Mouse (Mus musculus) brain, embryonic 14.5 days (tissue): ENCODE data around the gene Kat6b. TPM values are rescaled to one million over a fixed set of nuclear protein-coding genes. Genes with fewer than 3 reads are reported as not detected.

Experiments used
- DNase-seq: peaks from one replicate; pipeline ENCODE4 v3.0.0-alpha.2; 2011; ENCODE audit warnings: low read depth
- CTCF ChIP-seq: fragments of 200-500 bp; IDR thresholded peaks from 2 replicates; pipeline ENCODE4 v1.5.1; 2012; ENCODE audit warnings: inconsistent platforms, mild to moderate bottlenecking, moderate library complexity, borderline replicate concordance; ENCODE audit not compliant: insufficient read depth, insufficient read length; ENCODE audit errors: extremely low read depth
- POLR2A ChIP-seq: fragments of 200-500 bp; IDR thresholded peaks from 2 replicates; pipeline ENCODE4 v1.6.1; 2012; ENCODE audit warnings: mild to moderate bottlenecking, inconsistent platforms, borderline replicate concordance; ENCODE audit not compliant: poor library complexity, insufficient read depth, insufficient read length, severe bottlenecking; ENCODE audit errors: extremely low read depth
- polyA plus RNA-seq: library from polyadenylated mRNA; depleted of rRNA; stranded (reverse); fragments of >200 nt; gene quantifications from 2 replicates; pipeline ENCODE4 v1.2.3, GENCODE M21; 2012

Kat6b gene
- polyA plus RNA-seq, 1 experiment, result 42.7 TPM

DNA sequence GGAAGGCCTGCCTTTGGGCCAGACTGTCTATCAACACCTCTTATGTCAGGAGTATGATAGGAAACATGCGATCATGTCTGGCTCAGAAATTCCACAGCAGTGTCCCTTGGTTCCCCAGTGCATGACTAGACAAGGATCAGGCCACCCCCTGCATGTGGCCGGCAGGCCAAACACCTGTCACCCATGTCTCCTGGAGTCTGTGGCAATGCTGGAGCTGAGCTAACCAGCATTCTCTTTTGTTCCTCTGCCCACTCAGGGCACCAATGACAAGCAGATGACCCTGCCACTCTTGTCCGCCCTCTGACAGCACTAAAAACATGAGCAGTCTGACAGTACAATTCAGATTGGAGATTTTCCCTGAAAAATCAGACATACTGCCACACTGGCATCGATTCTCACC, 202.6 kb downstream of the Kat6b start:
- no peak for DNase-seq
- no peak for TF ChIP-seq POLR2A
- no peak for TF ChIP-seq CTCF

DNA sequence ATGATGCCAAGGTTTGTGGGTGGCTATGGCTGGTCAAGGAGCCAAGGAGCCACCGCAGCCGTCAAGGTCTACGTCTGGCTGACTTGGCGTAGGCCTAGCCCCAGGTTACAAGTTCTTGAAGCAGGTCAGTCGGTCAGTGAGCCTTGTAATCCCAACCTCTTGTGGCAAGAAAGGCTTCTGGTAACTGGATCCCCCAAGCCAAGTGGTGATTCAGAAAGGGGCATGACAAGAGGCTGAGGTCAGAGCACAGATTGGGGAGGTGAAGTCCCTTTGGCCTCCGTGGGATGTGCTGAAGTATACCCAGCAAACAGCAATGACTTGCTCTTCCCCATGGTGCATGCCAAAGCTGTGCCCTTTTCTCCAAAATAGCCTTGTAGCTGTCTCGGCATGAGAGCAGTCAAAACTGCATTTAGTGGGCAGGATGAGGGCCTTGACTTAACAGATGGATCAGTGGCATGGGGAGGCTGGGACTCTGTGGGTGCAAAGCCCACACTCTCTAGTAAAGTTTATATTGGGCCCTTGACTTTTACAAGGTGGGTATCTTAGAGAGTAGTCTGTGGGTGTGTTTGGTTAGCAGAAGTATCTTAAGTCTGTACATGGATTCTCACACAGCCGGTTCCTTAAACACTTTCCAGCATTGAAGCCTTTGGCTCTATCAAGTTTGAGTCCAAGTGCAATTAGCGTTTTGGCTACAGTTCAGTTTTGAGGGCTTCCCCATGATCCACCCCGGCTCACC, 204.3 kb downstream of the Kat6b start:
- DNase-seq, result no peak
- no peak for TF ChIP-seq CTCF
- TF ChIP-seq POLR2A, result no peak

DNA sequence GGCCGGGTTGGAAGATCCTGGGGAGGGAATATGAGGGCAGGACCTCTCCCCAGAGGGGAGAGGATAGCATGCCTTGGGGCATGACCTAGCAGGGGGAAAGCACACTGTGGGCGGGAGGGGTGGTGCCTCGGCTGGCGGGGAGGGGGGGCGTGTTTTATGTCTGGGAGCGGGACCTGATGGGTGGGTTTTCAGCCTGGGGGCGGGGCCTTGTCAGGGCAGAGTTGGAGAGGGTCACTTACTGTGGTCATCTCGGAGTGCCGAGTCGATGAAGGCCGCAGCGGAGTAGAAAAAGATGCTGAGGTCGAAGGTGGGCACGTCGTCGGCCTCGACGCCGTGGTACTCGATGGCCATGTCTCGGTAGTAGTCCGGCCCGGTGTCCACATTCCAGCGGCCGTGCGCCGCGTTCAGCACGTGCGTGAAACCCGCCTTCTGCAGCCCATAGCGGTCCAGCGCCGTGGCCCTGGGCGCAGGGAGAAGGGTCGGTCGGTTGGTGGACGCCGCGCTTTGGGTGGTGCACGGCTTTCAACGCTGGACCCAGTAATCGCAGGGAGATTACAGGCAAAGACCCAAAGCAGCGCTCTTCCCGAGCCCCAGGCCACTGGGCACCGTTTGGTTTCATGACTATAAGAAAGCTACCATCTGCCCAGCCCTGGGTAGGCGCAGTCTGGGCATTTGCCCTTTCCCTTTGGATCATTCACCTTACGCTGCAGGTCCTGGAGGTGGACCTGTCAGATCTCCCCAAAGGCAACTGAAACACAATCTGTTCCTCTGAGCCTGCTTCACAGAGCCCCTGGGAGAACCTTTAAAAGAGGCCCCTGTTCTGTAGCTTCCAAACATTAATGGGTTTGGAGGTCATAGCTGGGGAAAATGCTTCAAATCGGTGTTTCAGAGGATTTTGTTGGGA, 205.4 kb downstream of the Kat6b start:
- DNase-seq, result no peak

DNA sequence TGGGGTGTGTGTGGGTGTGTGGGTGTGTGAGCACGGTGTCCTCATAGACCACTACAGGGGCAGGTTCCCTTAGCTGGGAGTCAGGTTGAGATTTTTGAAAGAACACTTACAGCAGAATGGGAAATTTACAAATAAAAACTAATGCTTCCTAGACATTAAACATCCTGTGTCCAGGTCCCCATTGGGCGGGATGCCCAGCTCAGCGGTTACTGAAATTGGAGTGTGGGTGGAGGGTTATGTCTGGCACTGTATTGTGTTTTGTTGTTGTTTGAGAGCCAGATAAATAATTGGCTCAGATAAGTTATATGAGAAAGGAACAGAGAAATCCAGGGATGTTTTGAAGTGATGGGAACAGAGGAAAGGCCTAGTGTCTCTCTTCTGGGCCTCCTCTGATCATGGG, 209.8 kb downstream of the Kat6b start:
- no peak for DNase-seq
- TF ChIP-seq POLR2A, result no peak

More for the DNA sequence above, 205.4 kb downstream of the Kat6b start:
- no peak for TF ChIP-seq POLR2A
- no peak for TF ChIP-seq CTCF

DNA sequence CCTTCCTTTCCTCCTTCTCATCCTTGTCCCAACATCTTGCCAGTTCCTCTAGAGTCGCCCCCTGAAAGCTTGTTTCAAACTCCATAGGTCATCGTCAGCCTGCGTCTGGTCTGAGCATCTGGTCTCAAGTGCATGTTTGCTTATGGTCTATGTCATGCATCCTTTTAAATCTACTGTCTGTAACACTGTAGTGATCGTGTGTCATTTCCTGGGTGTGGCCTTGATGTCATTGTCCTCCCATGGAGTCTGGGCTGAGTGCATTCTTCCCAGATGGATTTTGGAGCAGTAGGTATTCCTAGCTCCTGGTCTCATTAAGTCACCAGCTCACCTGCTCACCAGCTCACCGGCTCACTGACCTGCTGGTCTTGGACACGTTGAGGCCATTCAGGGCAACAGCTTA, 213.8 kb downstream of the Kat6b start:
- TF ChIP-seq POLR2A (no peak), CTCF (no peak)
- no peak for DNase-seq

DNA sequence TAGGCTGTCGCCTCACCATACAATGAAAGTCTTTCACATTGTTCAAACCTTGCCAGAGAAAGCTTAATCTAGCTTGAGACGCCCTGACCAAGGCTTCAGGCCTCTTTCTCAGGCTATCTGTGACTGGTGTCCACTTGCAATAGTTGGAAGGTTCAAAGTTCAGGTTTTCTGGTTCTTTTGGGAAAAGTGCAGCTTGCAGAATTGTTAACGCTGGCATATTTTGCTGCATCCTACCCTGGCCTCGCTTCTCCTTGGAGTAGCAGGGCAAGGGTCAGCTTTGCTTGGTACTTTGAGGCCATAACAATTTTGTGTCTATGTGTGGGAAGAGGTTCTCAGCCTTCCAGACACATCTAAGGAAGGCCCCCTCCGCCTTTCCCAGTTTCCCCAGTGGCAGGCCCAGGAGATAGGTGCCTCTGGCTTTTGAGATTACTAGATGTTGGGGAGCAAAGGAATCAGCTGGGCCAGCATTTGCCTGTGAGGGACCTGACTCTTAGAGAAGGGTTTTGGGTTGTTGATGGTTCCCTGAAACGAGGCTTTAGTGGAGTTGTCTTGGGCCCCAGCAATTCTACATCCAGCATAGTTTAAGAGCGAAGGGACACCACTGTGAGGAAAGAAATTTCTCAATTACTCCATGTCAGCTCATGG, 215.1 kb downstream of the Kat6b start:
- TF ChIP-seq CTCF (no peak), POLR2A (no peak)
- DNase-seq, result no peak

DNA sequence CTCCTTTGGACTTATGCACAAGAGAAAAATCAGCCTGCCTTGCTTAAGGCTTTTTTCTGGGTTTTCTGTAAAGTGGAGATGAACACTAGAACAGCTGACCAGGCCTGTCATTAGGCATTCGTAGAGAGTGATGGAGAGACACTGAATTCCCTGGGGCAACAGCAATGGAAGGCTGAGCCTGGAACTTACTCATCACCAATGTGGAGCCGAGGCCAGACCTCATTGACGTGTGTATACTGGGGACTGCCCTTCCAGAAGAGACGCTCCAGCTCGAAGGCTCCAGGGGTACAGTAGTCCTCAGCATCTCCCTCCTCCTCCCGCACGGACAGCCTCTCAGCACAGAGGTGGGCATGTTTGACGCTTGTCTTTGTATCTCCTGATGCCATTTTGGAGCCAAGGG, 221.5 kb downstream of the Kat6b start:
- no peak for DNase-seq
- TF ChIP-seq CTCF (no peak), POLR2A (no peak)

DNA sequence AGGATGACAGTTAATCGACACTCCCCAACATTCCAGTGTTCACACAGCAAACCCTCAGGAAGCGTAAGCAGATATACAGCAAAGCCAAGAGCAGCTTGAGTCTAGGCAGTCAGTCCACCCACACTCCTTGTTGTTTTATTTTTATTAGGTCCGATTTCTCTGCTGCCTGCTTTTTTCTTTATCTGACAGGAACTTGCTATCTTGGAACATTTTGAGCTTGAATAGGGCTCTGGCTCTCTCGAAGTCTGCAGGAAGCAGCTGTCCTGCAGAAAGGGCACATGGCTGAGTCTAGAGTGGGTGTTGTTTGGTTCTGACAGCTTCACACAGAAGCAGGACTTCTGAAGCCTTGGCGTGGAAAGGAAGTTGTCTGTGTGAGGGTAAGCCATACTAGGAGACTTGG, 222.0 kb downstream of the Kat6b start:
- no peak for DNase-seq
- TF ChIP-seq POLR2A (no peak), CTCF (no peak)

DNA sequence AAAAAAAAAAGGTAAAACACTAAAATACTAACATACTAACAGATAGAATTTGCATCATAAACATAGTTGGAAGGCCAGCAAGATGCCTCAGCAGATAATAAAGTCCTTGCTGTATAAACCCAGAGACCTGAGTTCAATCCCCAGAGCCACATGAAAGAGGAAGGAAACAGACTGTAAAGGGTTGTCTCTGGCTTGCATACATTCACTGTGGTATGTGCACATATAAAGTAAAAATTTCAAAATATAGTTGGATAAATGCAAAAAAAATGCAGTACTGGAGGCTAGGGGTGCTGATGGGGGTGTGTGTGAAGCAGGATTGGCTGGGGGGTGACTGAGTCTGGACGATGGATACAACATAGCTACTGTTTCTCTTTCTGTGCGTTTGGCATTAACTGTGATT, 224.2 kb downstream of the Kat6b start:
- DNase-seq, result no peak
- TF ChIP-seq CTCF, result no peak
- no peak for TF ChIP-seq POLR2A

DNA sequence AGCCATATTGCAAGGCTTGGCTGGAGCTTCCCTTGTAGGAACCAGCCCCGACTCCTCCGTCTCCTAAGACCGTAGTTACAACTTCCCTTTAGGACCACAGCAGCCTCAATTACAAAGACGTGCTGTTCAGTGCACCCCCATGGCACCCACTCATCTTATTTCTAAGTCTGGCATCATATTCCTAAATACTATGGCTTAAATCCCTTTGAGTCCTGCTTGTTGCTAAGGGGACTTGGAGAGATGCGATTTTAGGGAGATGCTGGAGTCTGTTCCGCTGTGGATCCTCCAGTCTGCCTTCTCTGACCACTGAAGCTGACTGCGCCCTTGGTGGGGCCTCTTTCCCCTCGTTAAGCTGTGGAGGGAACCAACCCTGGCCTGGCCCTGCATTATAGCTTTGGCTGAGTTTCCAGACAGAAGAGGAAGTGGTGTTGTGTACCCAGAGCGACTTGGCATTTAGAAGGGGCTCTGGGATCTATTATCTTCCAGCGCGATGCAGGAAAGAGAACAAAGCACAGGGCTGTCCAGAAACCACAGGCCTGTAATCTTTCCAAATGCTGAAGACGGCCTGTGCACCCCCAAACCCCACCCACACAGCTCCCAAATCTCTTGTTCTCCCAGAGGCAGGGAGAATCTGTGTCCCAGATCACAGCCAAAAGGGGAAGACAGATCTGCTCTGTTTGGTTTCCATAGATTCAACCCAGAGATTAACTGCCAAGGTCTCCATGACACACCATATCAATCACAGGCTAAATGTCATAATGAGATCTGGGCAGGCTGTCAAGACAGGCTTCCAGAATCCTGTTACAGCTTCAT, 225.7 kb downstream of the Kat6b start:
- TF ChIP-seq POLR2A (no peak), CTCF (no peak)
- DNase-seq, result peak; percentile 86

DNA sequence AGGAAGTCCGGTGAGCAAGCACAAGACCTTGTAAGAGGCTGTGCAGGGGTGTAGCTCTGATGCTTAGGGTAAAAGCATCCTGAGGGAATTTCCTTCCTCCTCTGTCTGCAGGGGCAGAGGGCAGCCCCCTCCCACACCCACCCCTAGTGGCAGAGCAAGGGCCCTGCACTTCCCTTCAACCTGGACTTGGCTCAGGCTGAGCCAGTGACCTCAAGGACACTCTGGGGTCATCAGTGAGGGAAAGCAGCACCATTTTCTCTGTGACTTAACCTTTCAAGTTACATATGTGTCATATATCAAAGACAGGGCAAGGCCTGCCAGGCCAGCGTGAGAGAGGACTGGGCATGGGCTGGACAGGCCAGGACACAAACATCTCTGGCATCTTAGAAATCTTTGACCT, 228.3 kb downstream of the Kat6b start:
- no peak for TF ChIP-seq CTCF
- TF ChIP-seq POLR2A, result no peak
- DNase-seq, result no peak

DNA sequence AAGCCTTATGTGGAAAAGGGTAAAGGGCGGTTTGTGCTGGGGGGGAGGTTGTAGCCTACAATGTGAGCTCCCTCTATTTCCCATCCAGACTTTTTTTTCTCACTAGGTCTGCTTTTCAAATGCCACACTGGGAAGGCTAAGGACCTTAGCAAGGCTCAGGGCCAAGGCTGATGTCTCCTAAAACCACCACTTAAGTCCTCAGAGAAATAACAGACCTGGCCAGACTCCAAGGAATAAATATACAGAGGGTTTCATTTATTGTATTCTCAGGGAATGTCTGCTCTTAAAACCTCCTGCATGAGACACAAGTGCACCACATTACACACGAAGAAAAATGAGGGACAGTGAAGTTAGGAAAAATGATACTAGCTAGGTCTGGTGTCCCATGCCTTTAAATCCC, 230.0 kb downstream of the Kat6b start:
- TF ChIP-seq CTCF, result no peak
- TF ChIP-seq POLR2A, result no peak

More for the DNA sequence above, 230.0 kb downstream of the Kat6b start:
- DNase-seq, result no peak
